Mouse (Mus musculus) MEL (cell line): ENCODE data around the gene Tst. TPM values are rescaled to one million over a fixed set of nuclear protein-coding genes. Genes with fewer than 3 reads are reported as not detected.

Source experiments
- DNase-seq: peaks from one replicate; pipeline ENCODE4 v3.0.0; 2011; ENCODE audit warnings: low read depth, low spot score
- H3K27ac ChIP-seq: 2 replicates; pipeline ENCODE4 v1.5.1; 2012; ENCODE audit warnings: low read depth, mild to moderate bottlenecking, control low read depth, low read length, moderate library complexity; ENCODE audit not compliant: control insufficient read depth
- H3K27me3 ChIP-seq, 2 experiments: fragments of 150-350 bp in 1 of 2; sonication (generic) in 1 of 2; 2 replicates each; pipeline ENCODE4 v1.6.1; 2012; ENCODE audit warnings: low read length in 2 of 2, mild to moderate bottlenecking in 2 of 2, improper control_type of control experiment in 1 of 2, moderate library complexity in 1 of 2; ENCODE audit not compliant: insufficient read depth in 2 of 2, control insufficient read depth in 1 of 2
- H3K36me3 ChIP-seq, 2 experiments: 2 replicates each; pipeline ENCODE4 v1.6.1; 2012 to 2014; ENCODE audit warnings: low read length in 2 of 2, improper control_type of control experiment in 1 of 2, inconsistent platforms in 1 of 2, mild to moderate bottlenecking in 1 of 2; ENCODE audit not compliant: insufficient read depth in 2 of 2, control insufficient read depth in 1 of 2
- H3K4me1 ChIP-seq, 2 experiments: fragments of 150-350 bp in 1 of 2; sonication (generic) in 1 of 2; 2 replicates each; pipeline ENCODE4 v1.6.1; 2012; ENCODE audit warnings: low read length in 2 of 2, improper control_type of control experiment in 1 of 2, mild to moderate bottlenecking in 1 of 2; ENCODE audit not compliant: insufficient read depth in 2 of 2, control insufficient read depth in 1 of 2
- H3K4me3 ChIP-seq, 2 experiments: fragments of 150-350 bp in 1 of 2; sonication (generic) in 1 of 2; 2 replicates each; pipeline ENCODE4 v1.5.1; 2012; ENCODE audit warnings: low read depth in 2 of 2, low read length in 2 of 2, mild to moderate bottlenecking in 2 of 2, moderate library complexity in 2 of 2, control low read depth in 1 of 2, improper control_type of control experiment in 1 of 2; ENCODE audit not compliant: control insufficient read depth in 1 of 2, insufficient read depth in 1 of 2
- H3K79me2 ChIP-seq: 2 replicates; pipeline ENCODE4 v1.6.1; 2012; ENCODE audit warnings: mild to moderate bottlenecking, low read length, moderate library complexity; ENCODE audit not compliant: control insufficient read depth, poor library complexity, insufficient read depth
- H3K9ac ChIP-seq: 2 replicates; pipeline ENCODE4 v1.6.1; 2012; ENCODE audit warnings: low read depth, mild to moderate bottlenecking, control low read depth, low read length, moderate library complexity; ENCODE audit not compliant: control insufficient read depth, poor library complexity, severe bottlenecking
- H3K9me3 ChIP-seq: fragments of 150-350 bp; sonication (generic); replicated peaks from 2 replicates; pipeline ENCODE4 v1.6.1; 2012; ENCODE audit warnings: mild to moderate bottlenecking, low read length, improper control_type of control experiment, moderate library complexity; ENCODE audit not compliant: insufficient read depth
- BHLHE40 ChIP-seq: IDR thresholded peaks from 2 replicates; pipeline ENCODE4 v1.6.1; 2012; ENCODE audit warnings: low read depth, mild to moderate bottlenecking, inconsistent platforms, low read length, improper control_type of control experiment, borderline replicate concordance
- CHD1 ChIP-seq: IDR thresholded peaks from 2 replicates; pipeline ENCODE4 v1.6.1; 2012; ENCODE audit warnings: low read depth, mild to moderate bottlenecking, inconsistent platforms, low read length, improper control_type of control experiment
- CHD2 ChIP-seq: IDR thresholded peaks from 2 replicates; pipeline ENCODE4 v1.6.1; 2011; ENCODE audit warnings: low read length, improper control_type of control experiment
- CTCF ChIP-seq, 3 experiments: IDR thresholded peaks in 2 of 3; conservative IDR thresholded peaks in 1 of 3; 2 replicates each; pipeline ENCODE4 v1.5.1; 2011 to 2012; ENCODE audit warnings: low read length in 3 of 3, low read depth in 2 of 3, mild to moderate bottlenecking in 2 of 3, improper control_type of control experiment in 1 of 3, inconsistent platforms in 1 of 3, mixed read lengths in 1 of 3, moderate library complexity in 1 of 3; ENCODE audit not compliant: control insufficient read depth in 1 of 3, insufficient read depth in 1 of 3, poor library complexity in 1 of 3, severe bottlenecking in 1 of 3
- E2F4 ChIP-seq: IDR thresholded peaks from 2 replicates; pipeline ENCODE4 v1.6.1; 2011; ENCODE audit warnings: low read depth, low read length, improper control_type of control experiment, borderline replicate concordance
- ELF1 ChIP-seq: IDR thresholded peaks from 2 replicates; pipeline ENCODE4 v1.6.1; 2014; ENCODE audit warnings: low read depth, mild to moderate bottlenecking, inconsistent platforms, low read length, improper control_type of control experiment, moderate library complexity
- EP300 ChIP-seq, 2 experiments: IDR thresholded peaks; 2 replicates each; pipeline ENCODE4 v1.6.1; 2011; ENCODE audit warnings: improper control_type of control experiment in 2 of 2, low read length in 2 of 2, low read depth in 1 of 2, mild to moderate bottlenecking in 1 of 2
- ETS1 ChIP-seq: IDR thresholded peaks from 2 replicates; pipeline ENCODE4 v1.6.1; 2012; ENCODE audit warnings: low read depth, mild to moderate bottlenecking, inconsistent platforms, low read length, improper control_type of control experiment, moderate library complexity
- GATA1 ChIP-seq: IDR thresholded peaks from 2 replicates; pipeline ENCODE4 v1.6.1; 2011; ENCODE audit warnings: low read depth, low read length, improper control_type of control experiment
- HCFC1 ChIP-seq: IDR thresholded peaks from 2 replicates; pipeline ENCODE4 v1.6.1; 2012; ENCODE audit warnings: low read depth, mild to moderate bottlenecking, inconsistent platforms, low read length, improper control_type of control experiment, moderate library complexity
- JUND ChIP-seq: IDR thresholded peaks from 2 replicates; pipeline ENCODE4 v1.6.1; 2011; ENCODE audit warnings: low read depth, mild to moderate bottlenecking, improper control_type of control experiment, low read length
- MAFK ChIP-seq: IDR thresholded peaks from 2 replicates; pipeline ENCODE4 v1.6.1; 2011; ENCODE audit warnings: low read depth, mild to moderate bottlenecking, low read length, improper control_type of control experiment, borderline replicate concordance
- MAX ChIP-seq: IDR thresholded peaks from 2 replicates; pipeline ENCODE4 v1.6.1; 2011; ENCODE audit warnings: low read length, improper control_type of control experiment
- MEF2A ChIP-seq: IDR thresholded peaks from 2 replicates; pipeline ENCODE4 v1.6.1; 2014; ENCODE audit warnings: low read depth, mild to moderate bottlenecking, inconsistent platforms, low read length, improper control_type of control experiment; ENCODE audit not compliant: poor library complexity, insufficient replicate concordance, severe bottlenecking; ENCODE audit errors: extremely low read depth
- MYC ChIP-seq: IDR thresholded peaks from 2 replicates; pipeline ENCODE4 v1.6.1; 2011; ENCODE audit warnings: low read depth, mild to moderate bottlenecking, low read length, improper control_type of control experiment, moderate library complexity
- NELFE ChIP-seq: IDR thresholded peaks from 2 replicates; pipeline ENCODE4 v1.6.1; 2011; ENCODE audit warnings: low read depth, low read length, improper control_type of control experiment
- NRF1 ChIP-seq: IDR thresholded peaks from 2 replicates; pipeline ENCODE4 v1.6.1; 2014; ENCODE audit warnings: low read depth, mild to moderate bottlenecking, inconsistent platforms, low read length, improper control_type of control experiment, moderate library complexity; ENCODE audit not compliant: poor library complexity, insufficient read depth, severe bottlenecking
- POLR2AphosphoS2 ChIP-seq: IDR thresholded peaks from 2 replicates; pipeline ENCODE4 v1.6.1; 2011; ENCODE audit warnings: low read length, improper control_type of control experiment
- POLR2AphosphoS5 ChIP-seq: IDR thresholded peaks from 2 replicates; pipeline ENCODE4 v1.6.1; 2012; ENCODE audit warnings: low read depth, borderline replicate concordance, mild to moderate bottlenecking, inconsistent platforms, low read length, moderate library complexity, mixed read lengths
- RAD21 ChIP-seq: IDR thresholded peaks from 2 replicates; pipeline ENCODE4 v1.6.1; 2011; ENCODE audit warnings: mild to moderate bottlenecking, low read depth, low read length, improper control_type of control experiment
- RCOR1 ChIP-seq: IDR thresholded peaks from 2 replicates; pipeline ENCODE4 v1.6.1; 2012; ENCODE audit warnings: low read depth, mild to moderate bottlenecking, inconsistent platforms, low read length, improper control_type of control experiment
- SMC3 ChIP-seq: IDR thresholded peaks from 2 replicates; pipeline ENCODE4 v1.6.1; 2011; ENCODE audit warnings: low read depth, low read length, improper control_type of control experiment
- TAL1 ChIP-seq: IDR thresholded peaks from 2 replicates; pipeline ENCODE4 v1.6.1; 2012; ENCODE audit warnings: mild to moderate bottlenecking, inconsistent platforms, low read length, moderate library complexity, mixed read lengths
- TBP ChIP-seq: IDR thresholded peaks from 2 replicates; pipeline ENCODE4 v1.8.0; 2011; ENCODE audit warnings: low read depth, low read length, improper control_type of control experiment
- TCF12 ChIP-seq: IDR thresholded peaks from 2 replicates; pipeline ENCODE4 v1.6.1; 2014; ENCODE audit warnings: low read depth, mild to moderate bottlenecking, inconsistent platforms, low read length, improper control_type of control experiment, moderate library complexity
- UBTF ChIP-seq: IDR thresholded peaks from 2 replicates; pipeline ENCODE4 v1.6.1; 2012; ENCODE audit warnings: low read depth, mild to moderate bottlenecking, inconsistent platforms, low read length, improper control_type of control experiment, moderate library complexity, borderline replicate concordance; ENCODE audit not compliant: insufficient read depth
- USF1 ChIP-seq: IDR thresholded peaks from 2 replicates; pipeline ENCODE4 v1.6.1; 2014; ENCODE audit warnings: low read depth, mild to moderate bottlenecking, inconsistent platforms, low read length, improper control_type of control experiment, moderate library complexity
- ZKSCAN1 ChIP-seq: IDR thresholded peaks from 2 replicates; pipeline ENCODE4 v1.6.1; 2012; ENCODE audit warnings: low read depth, mild to moderate bottlenecking, inconsistent platforms, low read length, improper control_type of control experiment, moderate library complexity
- polyA plus RNA-seq, 2 experiments: library from polyadenylated mRNA; stranded (reverse) in 1 of 2; unstranded in 1 of 2; fragments of >175 nt in 1 of 2; fragments of >200 nt in 1 of 2; gene quantifications; 2 replicates each; pipeline versions ENCODE4 v1.2.1 to v1.2.4; 2012; ENCODE audit warnings: low replicate concordance in 2 of 2, low read depth in 1 of 2; ENCODE audit not compliant: insufficient read length in 2 of 2, insufficient read depth in 1 of 2, missing spikeins in 1 of 2
- total RNA-seq: library from RNA; depleted of rRNA; stranded (reverse); fragments of 300-350 nt; gene quantifications from 2 replicates; pipeline ENCODE4 v1.2.3, GENCODE M21; 2012

The Tst gene
- total and polyA plus RNA-seq, 3 experiments: 29.5 to 34.8 TPM; not detected in 1

DNA sequence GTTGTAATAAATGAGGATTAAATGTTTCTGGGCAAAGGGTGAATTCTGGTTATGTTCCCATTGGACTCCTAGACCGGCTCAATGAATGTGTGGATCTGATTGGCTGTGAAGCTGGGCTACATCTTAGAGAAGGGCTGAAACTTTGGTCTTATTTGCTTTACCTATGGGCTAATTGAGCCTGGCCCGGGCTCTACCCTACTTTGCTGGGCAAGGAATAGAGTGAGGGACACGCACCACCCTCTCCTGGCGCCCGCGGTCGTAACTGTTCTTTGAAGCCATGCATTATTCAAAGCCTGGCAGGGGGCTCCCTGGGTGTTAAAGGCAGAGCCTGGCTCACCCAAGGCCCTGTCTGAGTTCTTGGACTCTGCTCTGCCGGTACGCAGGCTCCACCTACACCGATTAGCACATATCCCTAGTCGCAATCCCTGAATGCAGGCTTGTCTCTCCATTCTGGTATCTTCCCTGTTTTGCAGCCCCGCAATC is 3.9 kb upstream of the Tst start:
- peaks cover 23 to 43% of the 10 kb centered on the region in 2 experiments for H3K4me1 ChIP-seq
- no peaks in the 10 kb centered on the region for H3K27me3 ChIP-seq
- TF ChIP-seq NELFE (no peak), NRF1 (no peak), GATA1 (no peak), TCF12 (no peak), HCFC1 (no peak), RAD21 (no peak), CTCF (IDR thresholded peaks at IDR 0.05 in 2 of 3, conservative IDR thresholded peaks at IDR 0.05 in 1 of 3; ENCODE audit: control insufficient read depth in 1 of 3, insufficient read depth in 1 of 3, low read depth in 2 of 3, low read length in 3 of 3, poor library complexity in 1 of 3, severe bottlenecking in 1 of 3) (no peak), USF1 (no peak), TAL1 (no peak), RCOR1 (no peak), POLR2AphosphoS5 (no peak), UBTF (no peak), EP300 (IDR thresholded peaks at IDR 0.05; ENCODE audit: low read depth in 1 of 2, low read length in 2 of 2) (no peak), MAFK (no peak)
- no peak for DNase-seq
- no peaks in the 10 kb centered on the region for H3K9me3 ChIP-seq
- H3K4me3 ChIP-seq: no peak overlapping the region
- H3K79me2 ChIP-seq: peaks cover 8% of the 10 kb centered on the region; the same call in 1 of the 2 replicates
- H3K9ac ChIP-seq: no peak overlapping the region
- H3K27ac ChIP-seq: no peak overlapping the region
- peaks cover 0 to 26% of the 10 kb centered on the region in 2 experiments; a peak in 2 of 4 replicates for H3K36me3 ChIP-seq

DNA sequence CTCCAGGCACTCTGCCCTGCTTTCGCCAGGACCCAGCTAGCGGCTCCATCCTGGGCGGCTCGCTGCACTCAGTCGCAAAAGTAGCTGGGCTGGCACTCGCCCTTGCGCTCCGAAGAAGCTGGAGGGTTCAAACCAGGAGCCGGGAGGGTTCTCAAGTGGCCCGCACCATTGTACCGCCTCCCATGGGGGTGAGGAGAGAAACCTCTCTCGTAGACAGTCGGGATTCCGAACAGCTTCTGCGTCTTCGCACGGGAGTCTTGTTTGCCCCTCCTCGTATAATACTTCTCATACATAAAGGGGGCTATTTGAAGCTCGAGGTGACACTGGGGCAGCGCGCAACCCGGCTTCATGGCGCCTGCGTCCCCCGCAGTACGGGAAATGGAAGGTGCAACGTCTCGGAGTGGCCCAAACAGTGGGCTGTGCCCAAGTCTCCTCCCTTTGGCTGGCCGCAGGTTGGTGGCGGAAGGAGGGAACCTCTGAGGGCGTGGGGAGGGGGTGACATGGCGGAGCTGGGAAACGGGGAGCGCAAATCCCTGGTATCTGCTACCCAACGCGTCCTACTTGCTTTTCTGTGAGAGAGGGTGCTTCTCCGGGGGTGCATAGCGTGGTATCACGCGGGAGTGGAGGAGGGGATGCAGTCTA is 707 bp upstream of the Tst start, which contains the start of gene Mpst:
TSS of gene Mpst (plus strand) at position 124 of the 642 bp plus-strand sequence.
- peak; percentile 95 for DNase-seq
- Histone ChIP-seq H3K9ac (peak within 1 kb of the TSS; percentile 96), H3K79me2 (peaks cover 9% of the 10 kb centered on the region; the same call in 1 of the 2 replicates), H3K27ac (peak within 1 kb of the TSS; percentile 96), H3K9me3 (no peaks in the 10 kb centered on the region), H3K4me3 (peak within 1 kb of the TSS; percentile 93 to 96), H3K36me3 (peaks cover 0 to 22% of the 10 kb centered on the region in 2 experiments; a peak in 2 of 4 replicates), H3K27me3 (no peaks in the 10 kb centered on the region), H3K4me1 (peaks cover 12 to 36% of the 10 kb centered on the region in 2 experiments)
- TF ChIP-seq POLR2AphosphoS2 (peak; percentile 82), TBP (peak; percentile 74; the same call in 1 of the 2 replicates), SMC3 (no peak), BHLHE40 (no peak), MAX (0 out of 2 replicates have a peak, but pooled peaks have one; percentile 5), CTCF (IDR thresholded peaks at IDR 0.05 in 2 of 3, conservative IDR thresholded peaks at IDR 0.05 in 1 of 3; ENCODE audit: control insufficient read depth in 1 of 3, insufficient read depth in 1 of 3, low read depth in 2 of 3, low read length in 3 of 3, poor library complexity in 1 of 3, severe bottlenecking in 1 of 3) (no peak), ELF1 (peak; percentile 40; the same call in 1 of the 2 replicates), MEF2A (no peak), ZKSCAN1 (no peak), RAD21 (no peak), MYC (0 out of 2 replicates have a peak, but pooled peaks have one; percentile 31), CHD1 (peak; percentile 100), CHD2 (no peak), HCFC1 (peak; percentile 61; the same call in 1 of the 2 replicates), ETS1 (peak; percentile 20; the same call in 1 of the 2 replicates), USF1 (no peak), JUND (no peak), E2F4 (no peak), NELFE (peak; percentile 61), EP300 (IDR thresholded peaks at IDR 0.05; ENCODE audit: low read depth in 1 of 2, low read length in 2 of 2) (0 out of 4 replicates have a peak, but pooled peaks of 1 of the 2 experiments have one; percentile 15)
